Mouse (Mus musculus): ENCODE data around the gene Traf3ip2.

Gene Traf3ip2

GRCm38 (mm10) chr10:39634423-39635101 is 21.8 kb downstream of the Traf3ip2 start:
- no peak for DNase-seq

- DNase-seq: no peak
Measured at GRCm38 (mm10) chr10:39638862-39639261, 26.1 kb downstream of the Traf3ip2 start.

GRCm38 (mm10) chr10:39639783-39640182 is 27.0 kb downstream of the Traf3ip2 start:
- no peak for DNase-seq

DNA sequence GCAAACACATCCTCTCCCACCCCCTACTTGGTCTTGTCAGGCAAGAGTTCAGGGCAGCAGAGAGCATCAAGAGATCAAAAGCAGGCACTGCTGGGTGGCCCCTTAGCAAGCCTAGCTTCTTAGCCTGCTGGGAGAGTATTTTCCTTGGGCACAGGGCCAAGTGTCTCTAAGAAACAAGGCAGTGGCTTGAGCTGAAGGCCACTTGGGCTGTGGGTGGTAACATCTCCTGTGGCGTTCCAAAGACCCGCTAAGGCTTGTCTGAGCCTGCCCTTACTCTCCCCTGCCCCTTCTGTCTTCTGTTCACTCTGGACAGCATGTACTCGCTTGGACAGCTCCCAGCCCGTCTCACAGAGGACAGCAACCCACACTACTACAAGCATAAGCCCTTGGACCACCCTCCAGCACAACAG is 28.1 kb downstream of the Traf3ip2 start:
- peak; percentile 59 for DNase-seq

DNA sequence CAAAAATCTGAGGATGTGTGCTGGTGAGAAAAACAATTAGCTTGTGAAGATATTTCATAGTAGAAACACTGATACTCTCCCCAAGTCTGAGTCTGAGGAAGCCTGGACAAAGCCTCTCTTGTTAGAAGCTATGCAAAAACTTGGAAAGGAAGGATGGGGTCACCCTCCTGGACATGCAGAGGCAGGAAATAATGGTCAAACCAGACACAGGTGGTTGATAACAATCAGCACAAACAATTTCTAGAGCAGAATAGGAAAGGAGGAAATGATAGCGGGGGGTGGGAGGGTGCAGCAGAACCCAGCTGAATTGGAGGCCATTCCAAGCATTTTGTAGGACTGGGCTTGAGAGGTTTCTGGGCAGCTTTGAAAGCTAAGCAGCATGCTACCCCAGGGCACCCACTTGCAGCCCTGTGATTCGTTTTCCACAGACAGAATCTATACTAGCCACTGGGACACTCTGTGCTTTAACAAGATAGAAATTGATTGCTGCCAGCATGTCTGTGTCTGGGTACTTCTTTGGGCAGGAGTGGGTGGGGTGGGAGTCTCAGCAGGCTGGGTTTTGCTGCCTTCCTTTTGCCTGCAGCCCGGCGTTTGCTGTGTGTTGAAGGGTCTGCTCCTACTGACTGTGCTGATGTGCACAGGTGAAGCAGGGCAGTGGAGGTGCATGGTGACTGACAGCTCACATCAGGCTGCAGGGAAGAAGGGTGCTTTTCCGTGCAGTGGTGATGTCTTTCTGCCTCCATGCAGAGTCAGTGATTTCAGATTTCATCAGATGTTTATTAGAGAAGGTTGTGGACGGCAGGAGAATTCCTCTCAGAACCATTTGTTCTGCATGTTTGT is 33.3 kb downstream of the Traf3ip2 start:
- DNase-seq: peak; percentile 43

DNA sequence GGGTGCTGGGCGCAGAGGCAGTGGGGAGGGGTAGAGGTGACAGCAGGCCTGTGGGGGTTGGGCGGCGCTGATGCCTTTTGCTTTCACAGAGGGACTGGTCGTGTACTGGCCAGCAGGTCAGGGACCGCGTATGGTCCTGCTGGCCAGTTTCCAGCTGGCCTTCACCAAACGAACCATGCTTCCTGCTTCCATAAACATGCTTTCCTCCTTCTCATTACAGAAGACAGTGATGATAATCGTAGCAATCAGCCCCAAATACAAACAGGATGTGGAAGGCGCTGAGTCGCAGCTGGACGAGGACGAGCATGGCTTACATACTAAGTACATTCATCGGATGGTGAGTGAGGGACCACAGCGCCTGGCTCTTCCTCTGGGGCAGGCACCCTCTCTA is 33.9 kb downstream of the Traf3ip2 start:
- DNase-seq: peak; percentile 82

DNA sequence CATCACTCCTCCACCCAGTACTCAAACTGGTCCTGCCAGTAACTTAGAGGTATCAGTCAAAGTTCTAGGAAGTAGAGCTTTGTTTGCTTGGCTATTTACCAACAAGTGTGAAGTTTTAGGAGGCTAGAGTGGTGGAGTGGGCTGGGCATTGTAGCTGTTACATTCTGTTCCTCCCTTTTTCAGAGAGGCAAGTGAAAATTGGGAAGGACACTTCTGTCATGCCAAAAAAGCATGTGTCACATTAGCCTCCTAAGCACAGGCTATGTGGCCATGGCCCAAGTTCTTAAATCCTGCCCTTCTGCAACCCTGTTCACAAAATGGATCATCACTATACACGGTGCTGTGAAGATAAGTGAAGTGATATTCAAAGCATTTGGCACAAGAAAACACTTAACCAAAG is 34.4 kb downstream of the Traf3ip2 start:
- DNase-seq: no peak

- no peak for DNase-seq
Measured at GRCm38 (mm10) chr10:39648278-39648677, 35.5 kb downstream of the Traf3ip2 start.

- DNase-seq: no peak
Measured at GRCm38 (mm10) chr10:39649550-39649949, 36.8 kb downstream of the Traf3ip2 start.

DNA sequence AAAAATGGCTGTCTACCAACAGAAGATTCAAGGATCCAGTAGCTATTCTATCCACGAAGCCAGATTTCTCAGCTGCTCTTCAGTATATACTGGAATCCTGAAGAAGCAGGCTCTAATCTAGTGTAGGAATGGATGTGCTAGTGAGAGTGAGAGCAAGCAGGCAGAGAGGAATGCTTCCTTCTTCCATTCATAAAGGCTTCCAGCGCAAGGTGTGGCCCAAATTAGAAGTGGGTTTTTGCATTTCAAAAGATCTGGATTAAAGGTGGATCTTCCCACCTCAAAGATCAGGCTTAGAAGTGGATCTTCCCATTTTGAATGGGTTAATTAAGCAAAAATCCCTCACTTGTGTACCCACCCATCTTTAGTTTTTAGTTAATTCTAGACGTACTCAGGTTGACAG is 37.6 kb downstream of the Traf3ip2 start:
- DNase-seq: no peak

GRCm38 (mm10) chr10:39654001-39654416 is 41.3 kb downstream of the Traf3ip2 start:
- no peak for DNase-seq

DNA sequence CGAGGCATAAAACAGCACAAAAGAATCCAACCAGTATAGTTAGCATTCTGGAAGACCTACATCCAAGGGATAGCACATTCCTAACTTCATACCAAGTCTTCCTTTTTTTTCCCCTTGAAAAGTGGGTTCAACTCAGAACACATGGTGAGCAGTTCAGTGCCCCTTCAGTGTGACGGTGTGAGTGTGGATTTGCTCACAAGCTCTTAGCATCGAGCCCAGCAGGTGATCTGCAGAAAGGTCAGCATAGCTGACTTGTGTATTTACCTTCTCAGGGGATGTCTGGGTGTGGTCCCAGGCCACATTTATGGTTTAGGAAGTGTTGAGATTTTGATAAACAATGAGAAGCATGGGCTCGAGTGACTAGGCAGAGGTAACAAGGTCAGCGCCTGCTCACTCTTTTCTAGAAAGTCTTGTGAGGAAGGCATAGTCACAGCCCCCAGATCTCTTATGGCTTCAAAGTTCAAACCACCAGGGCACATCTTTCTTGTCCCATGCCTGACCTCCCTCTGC is 46.2 kb downstream of the Traf3ip2 start:
- DNase-seq: no peak

- DNase-seq: peak; percentile 63
Measured at GRCm38 (mm10) chr10:39659411-39660268, 46.9 kb downstream of the Traf3ip2 start.

- DNase-seq: no peak
Measured at GRCm38 (mm10) chr10:39660269-39660655, 47.5 kb downstream of the Traf3ip2 start.

DNA sequence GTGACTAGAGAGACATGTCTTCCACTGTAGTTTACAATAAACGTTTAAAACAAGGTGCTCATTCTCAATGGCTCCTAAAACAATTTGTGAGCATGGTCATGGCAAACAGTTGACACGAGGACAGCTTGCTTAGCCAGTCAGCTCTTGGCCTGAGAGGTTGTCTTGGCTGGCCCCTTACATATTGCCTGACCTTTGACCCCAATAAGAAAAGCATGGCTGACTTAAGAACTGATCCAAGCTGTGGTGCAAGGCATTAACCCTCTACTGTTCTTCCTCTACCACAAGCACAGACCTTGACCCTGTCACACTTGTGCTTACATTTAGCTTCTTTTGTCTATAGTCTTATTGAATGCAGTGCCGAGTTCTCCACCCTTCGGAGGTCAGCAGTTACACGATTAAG is 48.0 kb downstream of the Traf3ip2 start:
- DNase-seq: no peak

GRCm38 (mm10) chr10:39665071-39665502 is 52.4 kb downstream of the Traf3ip2 start:
- no peak for DNase-seq

- no peak for DNase-seq
Measured at GRCm38 (mm10) chr10:39666027-39666426, 53.3 kb downstream of the Traf3ip2 start.

GRCm38 (mm10) chr10:39671451-39671850 is 58.7 kb downstream of the Traf3ip2 start:
- no peak for DNase-seq

DNA sequence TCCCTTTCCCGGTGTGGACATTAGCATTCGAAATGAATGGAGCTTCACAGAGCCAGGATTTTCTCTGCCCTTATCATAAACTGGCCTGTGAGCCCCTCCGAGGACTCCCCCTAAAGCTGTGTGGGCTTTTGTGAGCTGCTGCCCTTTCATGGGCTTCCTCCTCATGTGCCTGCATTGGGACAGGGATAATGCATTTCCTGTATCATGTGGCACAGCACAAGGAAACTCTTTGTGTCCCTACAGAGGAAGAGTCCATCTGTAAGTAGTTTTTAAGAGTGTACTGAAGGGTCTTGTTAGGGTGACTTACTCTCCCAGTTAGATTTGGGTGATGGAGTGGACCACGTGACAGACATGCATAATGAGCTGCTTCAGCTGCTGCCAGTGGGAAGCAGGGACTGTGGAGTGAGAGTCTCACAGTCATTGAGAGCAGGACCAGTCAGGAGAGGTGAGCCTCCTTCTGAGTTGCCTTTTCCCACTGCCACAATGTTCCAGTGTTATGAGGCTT is 59.9 kb downstream of the Traf3ip2 start:
- DNase-seq: no peak

DNA sequence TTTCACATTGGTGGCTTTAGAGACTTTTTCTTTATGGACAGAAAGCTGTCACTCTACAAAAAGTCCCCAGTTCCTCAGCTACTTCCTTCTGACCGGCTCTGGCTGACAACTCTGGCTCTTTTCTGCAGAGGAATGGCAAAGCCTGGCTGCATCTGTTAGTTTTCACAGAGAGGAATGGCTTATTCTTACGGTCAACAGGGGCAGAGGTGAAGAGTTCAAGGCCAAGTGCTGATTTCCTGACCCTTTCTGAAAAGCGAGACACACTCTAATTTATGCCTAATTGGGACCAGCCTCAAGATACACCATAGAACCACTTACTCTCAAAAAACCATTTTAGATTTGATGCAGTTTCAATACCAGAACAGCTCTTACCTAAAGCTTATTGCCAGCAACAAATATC is 61.4 kb downstream of the Traf3ip2 start:
- peak; percentile 54 for DNase-seq

- no peak for DNase-seq
Measured at GRCm38 (mm10) chr10:39674766-39675165, 62.0 kb downstream of the Traf3ip2 start.

DNA sequence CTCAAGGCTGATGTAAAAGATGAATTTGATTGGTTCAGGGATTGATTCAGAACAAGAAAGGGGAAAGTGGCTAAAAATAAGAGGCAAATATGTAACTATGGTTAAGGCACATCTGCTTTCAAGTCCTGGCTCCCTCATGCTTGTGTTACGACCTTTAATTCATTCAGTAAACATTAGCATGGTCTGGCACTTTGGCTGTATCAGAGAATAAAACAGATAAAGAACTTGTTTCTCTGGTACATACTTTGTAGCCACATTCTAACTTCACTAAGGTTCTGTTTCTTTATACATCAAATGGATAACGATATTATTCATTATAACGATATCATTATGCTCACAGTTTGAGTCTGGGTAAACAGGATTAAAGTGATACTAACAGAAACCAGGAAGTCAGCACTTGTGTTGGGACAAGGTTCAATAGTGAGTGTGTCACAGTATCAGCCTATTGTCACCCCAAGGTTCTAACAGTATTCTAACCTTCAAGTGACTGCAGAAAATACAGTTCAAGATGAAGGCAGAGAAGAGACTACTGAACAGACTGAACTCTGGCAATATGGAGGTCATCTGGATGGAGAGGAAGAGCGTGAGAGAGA is 65.6 kb downstream of the Traf3ip2 start:
- DNase-seq: no peak

All from kidney, postnatal 14 days (tissue).